ENCODE assay signal across 16 mouse cellular contexts in genomic region chr5:137303609-137304008, GRCm38 (mm10). TPM values are rescaled to one million over a fixed set of nuclear protein-coding genes. Genes with fewer than 3 reads are reported as not detected.
A peak's percentile ranks its signal among the peaks of the same experiment; 100 is the strongest.
DNase-seq lines count a peak whose midpoint lies in the region; ATAC-seq and TF ChIP-seq lines count a peak whose summit lies in the region.
"Had no signal": no experiment of that assay in that cellular context is flagged by ENCODE, and none has a peak within 500 bp of the region (broad histone marks: within the 10 kb centered on the region; RNA-seq: fewer than 3 reads in every experiment).

No protein-coding gene starts in this region.

- H3K9ac ChIP-seq in forebrain, embryonic 13.5 days: peak overlapping the region; percentile 45
- H3K9ac ChIP-seq in forebrain, embryonic 15.5 days (replicated peaks): no peak overlapping the region; the same call in 1 of the 2 replicates
- H3K9ac ChIP-seq in hindbrain, embryonic 12.5 days: peak overlapping the region; percentile 15; the same call in 1 of the 2 replicates
- no peak overlapping the region for H3K9ac ChIP-seq in hindbrain, postnatal 0 days (replicated peaks; ENCODE audit: low read length)
- H3K9ac ChIP-seq in midbrain, embryonic 11.5 days (ENCODE audit: low read length): no peak overlapping the region
- H3K9ac ChIP-seq in midbrain, embryonic 16.5 days (ENCODE audit: low read depth, low read length): no peak overlapping the region
- peak overlapping the region; percentile 20; the same call in 1 of the 2 replicates for H3K9ac ChIP-seq in liver, embryonic 14.5 days (replicated peaks)
- H3K9ac ChIP-seq: limb, embryonic 15.5 days had no signal

- ATAC-seq in forebrain, embryonic 13.5 days: no peak
- no peak for ATAC-seq in forebrain, embryonic 15.5 days (replicated peaks)
- ATAC-seq in hindbrain, embryonic 12.5 days (ENCODE audit: low FRiP score): no peak
- no peak for ATAC-seq in hindbrain, postnatal 0 days
- ATAC-seq in midbrain, embryonic 11.5 days (ENCODE audit: low FRiP score): no peak
- ATAC-seq in midbrain, embryonic 16.5 days: no peak
- ATAC-seq in liver, embryonic 14.5 days (ENCODE audit: insufficient read depth): no peak

- H3K4me2 ChIP-seq in forebrain, embryonic 13.5 days: peak overlapping the region; percentile 82; the same call in 1 of the 2 replicates
- H3K4me2 ChIP-seq in forebrain, embryonic 15.5 days (replicated peaks): no peak overlapping the region
- H3K4me2 ChIP-seq in hindbrain, embryonic 12.5 days (replicated peaks): no peak overlapping the region
- H3K4me2 ChIP-seq in hindbrain, postnatal 0 days (ENCODE audit: low read depth, low read length): no peak overlapping the region
- no peak overlapping the region for H3K4me2 ChIP-seq in midbrain, embryonic 11.5 days
- no peak overlapping the region for H3K4me2 ChIP-seq in midbrain, embryonic 16.5 days (ENCODE audit: low read length)
- no peak overlapping the region; the same call in 1 of the 2 replicates for H3K4me2 ChIP-seq in liver, embryonic 14.5 days (ENCODE audit: low read depth)

- no peak for DNase-seq in hindbrain, postnatal 0 days (ENCODE audit: low spot score)
- peak; percentile 49 for DNase-seq in midbrain, embryonic 11.5 days (ENCODE audit: low spot score, missing footprints)
- DNase-seq in liver, embryonic 14.5 days (ENCODE audit: low read depth in 3 of 3, low spot score in 3 of 3): no peak
- DNase-seq in gastrocnemius, postnatal 36 days: no peak
- DNase-seq: adrenal gland, postnatal 10 days; cerebellum, adult 11 months; cerebellum, postnatal 14 days; embryo, embryonic 11 days; gastrocnemius, postnatal 10 days; kidney, adult 2 months; kidney, postnatal 25 days had no signal

- H3K36me3 ChIP-seq in forebrain, embryonic 13.5 days (ENCODE audit: poor library complexity, severe bottlenecking): peaks cover 73% of the 10 kb centered on the region
- H3K36me3 ChIP-seq in forebrain, embryonic 15.5 days: peaks cover 55% of the 10 kb centered on the region
- H3K36me3 ChIP-seq in hindbrain, embryonic 12.5 days: peaks cover 59% of the 10 kb centered on the region
- H3K36me3 ChIP-seq in hindbrain, postnatal 0 days (ENCODE audit: insufficient read depth, low read length): peaks cover 61% of the 10 kb centered on the region
- H3K36me3 ChIP-seq in midbrain, embryonic 11.5 days (ENCODE audit: control insufficient read depth, insufficient read depth, low read length): peaks cover 34% of the 10 kb centered on the region
- peaks cover 27% of the 10 kb centered on the region for H3K36me3 ChIP-seq in midbrain, embryonic 16.5 days (ENCODE audit: control insufficient read depth, insufficient read depth, low read length)
- H3K36me3 ChIP-seq in liver, embryonic 14.5 days (replicated peaks; ENCODE audit: control insufficient read depth, insufficient read depth, low read depth): peaks cover 69% of the 10 kb centered on the region

- no peaks in the 10 kb centered on the region; the same call in 1 of the 2 replicates for H3K9me3 ChIP-seq in forebrain, embryonic 13.5 days (replicated peaks)
- no peaks in the 10 kb centered on the region for H3K9me3 ChIP-seq in forebrain, embryonic 15.5 days
- H3K9me3 ChIP-seq in hindbrain, embryonic 12.5 days (replicated peaks): no peaks in the 10 kb centered on the region
- H3K9me3 ChIP-seq in hindbrain, postnatal 0 days (ENCODE audit: low read length): no peaks in the 10 kb centered on the region
- 0 out of 2 replicates have a peak, but pooled peaks cover under 1% of the 10 kb centered on the region for H3K9me3 ChIP-seq in midbrain, embryonic 11.5 days (ENCODE audit: control insufficient read depth, low read length)
- H3K9me3 ChIP-seq in midbrain, embryonic 16.5 days (replicated peaks; ENCODE audit: control insufficient read depth, low read length, poor library complexity, severe bottlenecking): no peaks in the 10 kb centered on the region
- no peaks in the 10 kb centered on the region for H3K9me3 ChIP-seq in liver, embryonic 14.5 days (ENCODE audit: control insufficient read depth, low read length)
- H3K9me3 ChIP-seq: limb, embryonic 15.5 days had no signal

- H3K4me3 ChIP-seq in forebrain, embryonic 13.5 days: 0 out of 2 replicates have a peak overlapping the region, but pooled peaks have one; percentile 13
- H3K4me3 ChIP-seq in forebrain, embryonic 15.5 days: no peak overlapping the region
- no peak overlapping the region for H3K4me3 ChIP-seq in hindbrain, embryonic 12.5 days
- H3K4me3 ChIP-seq in hindbrain, postnatal 0 days (ENCODE audit: low read length): no peak overlapping the region
- H3K4me3 ChIP-seq in midbrain, embryonic 11.5 days (ENCODE audit: low read depth, low read length): no peak overlapping the region
- H3K4me3 ChIP-seq in midbrain, embryonic 16.5 days (ENCODE audit: low read depth, low read length): no peak overlapping the region
- H3K4me3 ChIP-seq in liver, embryonic 14.5 days (ENCODE audit: insufficient read depth in 1 of 2, low read depth in 2 of 2, low read length in 2 of 2): no peak overlapping the region
- H3K4me3 ChIP-seq: limb, embryonic 15.5 days had no signal

- no peak for TF ChIP-seq EP300 in liver, embryonic 14.5 days (IDR thresholded peaks at IDR 0.05; ENCODE audit: low read depth)

- intact Hi-C loops in gastrocnemius, postnatal 36 days (cut with DNase I): no loop called here

- H3K27me3 ChIP-seq in forebrain, embryonic 13.5 days: no peaks in the 10 kb centered on the region
- H3K27me3 ChIP-seq in forebrain, embryonic 15.5 days: no peaks in the 10 kb centered on the region
- no peaks in the 10 kb centered on the region for H3K27me3 ChIP-seq in hindbrain, embryonic 12.5 days
- H3K27me3 ChIP-seq in hindbrain, postnatal 0 days (ENCODE audit: insufficient read depth, low read length): no peaks in the 10 kb centered on the region
- H3K27me3 ChIP-seq in midbrain, embryonic 11.5 days (ENCODE audit: control insufficient read depth, insufficient read depth, low read length): no peaks in the 10 kb centered on the region
- no peaks in the 10 kb centered on the region for H3K27me3 ChIP-seq in midbrain, embryonic 16.5 days (ENCODE audit: control insufficient read depth, insufficient read depth, low read depth, low read length)
- no peaks in the 10 kb centered on the region for H3K27me3 ChIP-seq in liver, embryonic 14.5 days (ENCODE audit: control insufficient read depth, insufficient read depth, low read length)
- H3K27me3 ChIP-seq: limb, embryonic 15.5 days had no signal

- TF ChIP-seq CTCF in hindbrain, postnatal 0 days (IDR thresholded peaks at IDR 0.05; ENCODE audit: low read depth): no peak
- TF ChIP-seq CTCF in liver, embryonic 14.5 days (IDR thresholded peaks at IDR 0.05; ENCODE audit: low read depth): no peak

- 80% methylated on average over 4 of the region's 4 CpGs for WGBS in forebrain, embryonic 13.5 days
- 82% methylated on average over 4 of the region's 4 CpGs for WGBS in forebrain, embryonic 15.5 days
- WGBS in hindbrain, embryonic 12.5 days: 87% methylated on average over 4 of the region's 4 CpGs
- WGBS in hindbrain, postnatal 0 days: 88% methylated on average over 4 of the region's 4 CpGs
- WGBS in midbrain, embryonic 11.5 days: 86% methylated on average over 4 of the region's 4 CpGs
- 73% methylated on average over 4 of the region's 4 CpGs for WGBS in midbrain, embryonic 16.5 days
- WGBS in liver, embryonic 14.5 days (ENCODE audit: insufficient replicate concordance): 20% methylated on average over 4 of the region's 4 CpGs

- H3K27ac ChIP-seq in forebrain, embryonic 13.5 days: 0 out of 2 replicates have a peak overlapping the region, but pooled peaks have one; percentile 6
- no peak overlapping the region for H3K27ac ChIP-seq in forebrain, embryonic 15.5 days (replicated peaks)
- no peak overlapping the region for H3K27ac ChIP-seq in hindbrain, embryonic 12.5 days
- H3K27ac ChIP-seq in hindbrain, postnatal 0 days: no peak overlapping the region
- no peak overlapping the region for H3K27ac ChIP-seq in midbrain, embryonic 11.5 days (ENCODE audit: low read depth, low read length)
- no peak overlapping the region for H3K27ac ChIP-seq in midbrain, embryonic 16.5 days (ENCODE audit: low read length)
- H3K27ac ChIP-seq in liver, embryonic 14.5 days: no peak overlapping the region
- H3K27ac ChIP-seq: limb, embryonic 15.5 days had no signal

- peaks cover 45% of the 10 kb centered on the region for H3K4me1 ChIP-seq in forebrain, embryonic 13.5 days
- peaks cover 55% of the 10 kb centered on the region for H3K4me1 ChIP-seq in forebrain, embryonic 15.5 days
- peaks cover 27% of the 10 kb centered on the region for H3K4me1 ChIP-seq in hindbrain, embryonic 12.5 days
- H3K4me1 ChIP-seq in hindbrain, postnatal 0 days (ENCODE audit: insufficient read depth, low read length): peaks cover 24% of the 10 kb centered on the region
- peaks cover 21% of the 10 kb centered on the region for H3K4me1 ChIP-seq in midbrain, embryonic 11.5 days (ENCODE audit: control insufficient read depth, insufficient read depth, low read length)
- peaks cover 34% of the 10 kb centered on the region for H3K4me1 ChIP-seq in midbrain, embryonic 16.5 days (ENCODE audit: control insufficient read depth, insufficient read depth, low read length)
- H3K4me1 ChIP-seq in liver, embryonic 14.5 days (replicated peaks; ENCODE audit: control insufficient read depth in 2 of 2, insufficient read depth in 2 of 2, low read length in 1 of 2): peaks cover 22 to 32% of the 10 kb centered on the region in 2 experiments

RNA-seq across cellular contexts. Expression of gene Srrt, which starts 3.9 kb away (rescaled TPM):
- polyA plus RNA-seq in forebrain, embryonic 13.5 days (2015; fragmentation: Nextera tagmentation; extraction: Ambion mirVana): 145 and 150 TPM in 2 replicates
- polyA plus RNA-seq in forebrain, embryonic 15.5 days (2015; fragmentation: Nextera tagmentation; extraction: Ambion mirVana): 118 and 129 TPM in 2 replicates
- 151 and 152 TPM in 2 replicates for polyA plus RNA-seq in hindbrain, embryonic 12.5 days (2016; fragmentation: Nextera tagmentation; extraction: Ambion mirVana)
- 82.9 and 98.9 TPM in 2 replicates for total RNA-seq in hindbrain, postnatal 0 days (2014; rRNA removed)
- polyA plus RNA-seq in hindbrain, postnatal 0 days (2015; fragmentation: Nextera tagmentation; extraction: Ambion mirVana): 55.5 and 57.0 TPM in 2 replicates
- polyA plus RNA-seq in midbrain, embryonic 11.5 days (2014; fragmentation: Nextera tagmentation; extraction: Ambion mirVana): 151 and 154 TPM in 2 replicates
- 97.2 and 103 TPM in 2 replicates for polyA plus RNA-seq in midbrain, embryonic 16.5 days (2015; fragmentation: Nextera tagmentation; extraction: Ambion mirVana)
- polyA plus RNA-seq in liver, embryonic 14.5 days (2012; rRNA removed): 64.1 and 93.4 TPM in 2 replicates
- polyA plus RNA-seq in liver, embryonic 14.5 days (2014; fragmentation: Nextera tagmentation; extraction: Ambion mirVana): 50.2 and 56.0 TPM in 2 replicates
- total RNA-seq in gastrocnemius, postnatal 36 days (2021): 10 to 100 TPM; 27.7 to 39.8 TPM

RNA-seq across cellular contexts. Expression of gene Ufsp1, which starts 9.2 kb away (rescaled TPM):
- polyA plus RNA-seq in forebrain, embryonic 13.5 days (2015; fragmentation: Nextera tagmentation; extraction: Ambion mirVana): 7.1 and 7.2 TPM in 2 replicates
- polyA plus RNA-seq in forebrain, embryonic 15.5 days (2015; fragmentation: Nextera tagmentation; extraction: Ambion mirVana): 8.4 and 9.4 TPM in 2 replicates
- 8.1 and 10.3 TPM in 2 replicates for polyA plus RNA-seq in hindbrain, embryonic 12.5 days (2016; fragmentation: Nextera tagmentation; extraction: Ambion mirVana)
- total RNA-seq in hindbrain, postnatal 0 days (2014; rRNA removed): 35.5 TPM in 2 replicates
- polyA plus RNA-seq in hindbrain, postnatal 0 days (2015; fragmentation: Nextera tagmentation; extraction: Ambion mirVana): 32.1 and 33.3 TPM in 2 replicates
- 7.5 and 7.9 TPM in 2 replicates for polyA plus RNA-seq in midbrain, embryonic 11.5 days (2014; fragmentation: Nextera tagmentation; extraction: Ambion mirVana)
- 18.4 and 20.9 TPM in 2 replicates for polyA plus RNA-seq in midbrain, embryonic 16.5 days (2015; fragmentation: Nextera tagmentation; extraction: Ambion mirVana)
- polyA plus RNA-seq in liver, embryonic 14.5 days (2012; rRNA removed): 8.2 and 9.4 TPM in 2 replicates
- 6.3 and 7.9 TPM in 2 replicates for polyA plus RNA-seq in liver, embryonic 14.5 days (2014; fragmentation: Nextera tagmentation; extraction: Ambion mirVana)
- total RNA-seq in gastrocnemius, postnatal 36 days (2021): 10 to 100 TPM; 17.6 to 25.1 TPM

RNA-seq across cellular contexts. Expression of gene Trip6, which starts 10.6 kb away (rescaled TPM):
- polyA plus RNA-seq in forebrain, embryonic 13.5 days (2015; fragmentation: Nextera tagmentation; extraction: Ambion mirVana): 30.8 and 35.3 TPM in 2 replicates
- polyA plus RNA-seq in forebrain, embryonic 15.5 days (2015; fragmentation: Nextera tagmentation; extraction: Ambion mirVana): 19.1 and 21.1 TPM in 2 replicates
- polyA plus RNA-seq in hindbrain, embryonic 12.5 days (2016; fragmentation: Nextera tagmentation; extraction: Ambion mirVana): 40.0 and 40.7 TPM in 2 replicates
- 14.3 and 15.0 TPM in 2 replicates for total RNA-seq in hindbrain, postnatal 0 days (2014; rRNA removed)
- 13.9 and 15.5 TPM in 2 replicates for polyA plus RNA-seq in hindbrain, postnatal 0 days (2015; fragmentation: Nextera tagmentation; extraction: Ambion mirVana)
- polyA plus RNA-seq in midbrain, embryonic 11.5 days (2014; fragmentation: Nextera tagmentation; extraction: Ambion mirVana): 28.0 and 34.1 TPM in 2 replicates
- polyA plus RNA-seq in midbrain, embryonic 16.5 days (2015; fragmentation: Nextera tagmentation; extraction: Ambion mirVana): 13.1 TPM in 2 replicates
- 6.7 and 7.2 TPM in 2 replicates for polyA plus RNA-seq in liver, embryonic 14.5 days (2012; rRNA removed)
- 4.9 and 6.4 TPM in 2 replicates for polyA plus RNA-seq in liver, embryonic 14.5 days (2014; fragmentation: Nextera tagmentation; extraction: Ambion mirVana)
- total RNA-seq in gastrocnemius, postnatal 36 days (2021): 1 to 10 TPM; 3.7 to 4.1 TPM

RNA-seq across cellular contexts. Expression of gene Ache, which starts 16.3 kb away (rescaled TPM):
- 2.7 and 4.1 TPM in 2 replicates for polyA plus RNA-seq in forebrain, embryonic 13.5 days (2015; fragmentation: Nextera tagmentation; extraction: Ambion mirVana)
- 7.7 and 11.2 TPM in 2 replicates for polyA plus RNA-seq in forebrain, embryonic 15.5 days (2015; fragmentation: Nextera tagmentation; extraction: Ambion mirVana)
- polyA plus RNA-seq in hindbrain, embryonic 12.5 days (2016; fragmentation: Nextera tagmentation; extraction: Ambion mirVana): 12.6 and 13.1 TPM in 2 replicates
- 210 and 219 TPM in 2 replicates for total RNA-seq in hindbrain, postnatal 0 days (2014; rRNA removed)
- polyA plus RNA-seq in hindbrain, postnatal 0 days (2015; fragmentation: Nextera tagmentation; extraction: Ambion mirVana): 151 and 157 TPM in 2 replicates
- 3.6 and 4.0 TPM in 2 replicates for polyA plus RNA-seq in midbrain, embryonic 11.5 days (2014; fragmentation: Nextera tagmentation; extraction: Ambion mirVana)
- 46.5 and 65.9 TPM in 2 replicates for polyA plus RNA-seq in midbrain, embryonic 16.5 days (2015; fragmentation: Nextera tagmentation; extraction: Ambion mirVana)
- 18.1 and 20.5 TPM in 2 replicates for polyA plus RNA-seq in liver, embryonic 14.5 days (2012; rRNA removed)
- 12.4 and 16.6 TPM in 2 replicates for polyA plus RNA-seq in liver, embryonic 14.5 days (2014; fragmentation: Nextera tagmentation; extraction: Ambion mirVana)
- total RNA-seq in gastrocnemius, postnatal 36 days (2021): 10 to 100 TPM; 25.2 to 41.2 TPM

RNA-seq across cellular contexts. Expression of gene Slc12a9, which starts 29.8 kb away (rescaled TPM):
- 14.4 and 16.9 TPM in 2 replicates for polyA plus RNA-seq in forebrain, embryonic 13.5 days (2015; fragmentation: Nextera tagmentation; extraction: Ambion mirVana)
- 20.1 and 23.1 TPM in 2 replicates for polyA plus RNA-seq in forebrain, embryonic 15.5 days (2015; fragmentation: Nextera tagmentation; extraction: Ambion mirVana)
- 21.9 and 23.6 TPM in 2 replicates for polyA plus RNA-seq in hindbrain, embryonic 12.5 days (2016; fragmentation: Nextera tagmentation; extraction: Ambion mirVana)
- 32.6 and 41.3 TPM in 2 replicates for total RNA-seq in hindbrain, postnatal 0 days (2014; rRNA removed)
- polyA plus RNA-seq in hindbrain, postnatal 0 days (2015; fragmentation: Nextera tagmentation; extraction: Ambion mirVana): 27.3 and 27.6 TPM in 2 replicates
- polyA plus RNA-seq in midbrain, embryonic 11.5 days (2014; fragmentation: Nextera tagmentation; extraction: Ambion mirVana): 5.8 TPM in 2 replicates
- polyA plus RNA-seq in midbrain, embryonic 16.5 days (2015; fragmentation: Nextera tagmentation; extraction: Ambion mirVana): 26.8 and 27.3 TPM in 2 replicates
- 2.2 and 2.4 TPM in 2 replicates for polyA plus RNA-seq in liver, embryonic 14.5 days (2012; rRNA removed)
- polyA plus RNA-seq in liver, embryonic 14.5 days (2014; fragmentation: Nextera tagmentation; extraction: Ambion mirVana): 1.2 TPM in 2 replicates
- total RNA-seq in gastrocnemius, postnatal 36 days (2021): 1 to 10 TPM; 2.4 to 2.5 TPM

Comparison
In these comparisons a context has a peak if more than half of its experiments do, and no peak if none do; other contexts are left out.
1. H3K9ac ChIP-seq: peak in forebrain, embryonic 13.5 days (single experiment), hindbrain, embryonic 12.5 days (single experiment) and liver, embryonic 14.5 days (single experiment); none in forebrain, embryonic 15.5 days (single experiment), hindbrain, postnatal 0 days (single experiment), midbrain, embryonic 11.5 days (single experiment) and midbrain, embryonic 16.5 days (single experiment).